Mouse (Mus musculus) CH12.LX (cell line): ENCODE measurements around the gene March6. TPM values are rescaled to one million over a fixed set of nuclear protein-coding genes. Genes with fewer than 3 reads are reported as not detected.

ENCODE experiments used
- DNase-seq: peaks from one replicate; pipeline ENCODE4 v3.0.0-alpha.2; 2013; ENCODE audit errors: extremely low read depth
- H3K27ac ChIP-seq: 2 replicates; pipeline ENCODE4 v1.5.1; 2012; ENCODE audit warnings: low read depth, mild to moderate bottlenecking, control low read depth, moderate library complexity; ENCODE audit not compliant: insufficient read depth
- H3K27me3 ChIP-seq: replicated peaks from 2 replicates; pipeline ENCODE3; 2012; ENCODE audit warnings: inconsistent platforms
- H3K36me3 ChIP-seq, 2 experiments: replicated peaks in 1 of 2; 2 replicates each; pipeline versions ENCODE3 to v1.6.1; 2012; ENCODE audit warnings: inconsistent platforms in 1 of 2, low read length in 1 of 2, mild to moderate bottlenecking in 1 of 2, mixed read lengths in 1 of 2, moderate library complexity in 1 of 2; ENCODE audit not compliant: control insufficient read depth in 1 of 2, insufficient read depth in 1 of 2
- H3K4me1 ChIP-seq, 2 experiments: 2 replicates each; pipeline ENCODE4 v1.6.1; 2012; ENCODE audit warnings: inconsistent platforms in 1 of 2, moderate library complexity in 1 of 2; ENCODE audit not compliant: insufficient read depth in 2 of 2, control insufficient read depth in 1 of 2
- H3K4me2 ChIP-seq: 2 replicates; pipeline ENCODE4 v1.6.1; 2012; ENCODE audit warnings: low read depth, mild to moderate bottlenecking, control low read depth; ENCODE audit not compliant: poor library complexity, insufficient read depth, severe bottlenecking
- H3K4me3 ChIP-seq, 3 experiments: fragments of 150-350 bp in 1 of 3; sonication (generic) in 1 of 3; replicated peaks in 1 of 3; 2 replicates each; pipeline versions ENCODE3 to v1.5.1; 2011 to 2012; ENCODE audit warnings: low read depth in 2 of 3, low read length in 2 of 3, mild to moderate bottlenecking in 2 of 3, moderate library complexity in 2 of 3, control low read depth in 1 of 3, improper control_type of control experiment in 1 of 3, inconsistent platforms in 1 of 3, mixed read lengths in 1 of 3; ENCODE audit not compliant: poor library complexity in 1 of 3
- H3K79me2 ChIP-seq: replicated peaks from 2 replicates; pipeline ENCODE4 v1.6.1; 2012; ENCODE audit warnings: mild to moderate bottlenecking, moderate library complexity; ENCODE audit not compliant: control insufficient read depth, poor library complexity, insufficient read depth, severe bottlenecking; ENCODE audit errors: extremely low read depth
- H3K9ac ChIP-seq: 2 replicates; pipeline ENCODE4 v1.6.1; 2012; ENCODE audit warnings: low read depth, mild to moderate bottlenecking, control low read depth, moderate library complexity; ENCODE audit not compliant: insufficient read depth
- H3K9me3 ChIP-seq: replicated peaks from 2 replicates; pipeline ENCODE3; 2012; ENCODE audit warnings: low read length, inconsistent platforms, mixed read lengths
- BHLHE40 ChIP-seq: IDR thresholded peaks from 2 replicates; pipeline ENCODE4 v1.6.1; 2011; ENCODE audit warnings: mild to moderate bottlenecking, low read depth, low read length, improper control_type of control experiment
- EP300 ChIP-seq: IDR thresholded peaks from 2 replicates; pipeline ENCODE4 v1.6.1; 2011; ENCODE audit warnings: low read length, improper control_type of control experiment
- ETS1 ChIP-seq: conservative IDR thresholded peaks from 2 replicates; pipeline ENCODE4 v1.6.1; 2012; ENCODE audit warnings: low read depth, mild to moderate bottlenecking, inconsistent platforms, low read length, improper control_type of control experiment, moderate library complexity
- GABPA ChIP-seq: IDR thresholded peaks from 2 replicates; pipeline ENCODE4 v1.6.1; 2012; ENCODE audit warnings: low read depth, low read length, improper control_type of control experiment, inconsistent platforms; ENCODE audit not compliant: insufficient replicate concordance
- HCFC1 ChIP-seq: IDR thresholded peaks from 2 replicates; pipeline ENCODE4 v1.6.1; 2012; ENCODE audit warnings: low read depth, mild to moderate bottlenecking, inconsistent platforms, low read length, improper control_type of control experiment
- JUN ChIP-seq: IDR thresholded peaks from 2 replicates; pipeline ENCODE4 v1.6.1; 2011; ENCODE audit warnings: low read depth, mild to moderate bottlenecking, low read length, improper control_type of control experiment, moderate library complexity; ENCODE audit not compliant: insufficient read depth
- MEF2A ChIP-seq: IDR thresholded peaks from 2 replicates; pipeline ENCODE4 v1.6.1; 2014; ENCODE audit warnings: low read depth, mild to moderate bottlenecking, inconsistent platforms, low read length, improper control_type of control experiment, borderline replicate concordance
- PAX5 ChIP-seq: IDR thresholded peaks from 2 replicates; pipeline ENCODE4 v1.6.1; 2012; ENCODE audit warnings: low read length, inconsistent platforms, mixed read lengths
- POLR2AphosphoS2 ChIP-seq: IDR thresholded peaks from 2 replicates; pipeline ENCODE4 v1.6.1; 2011; ENCODE audit warnings: low read depth, low read length, improper control_type of control experiment
- TBP ChIP-seq: conservative IDR thresholded peaks from 2 replicates; pipeline ENCODE4 v1.6.1; 2011; ENCODE audit warnings: low read depth, low read length, improper control_type of control experiment
- ZC3H11A ChIP-seq: IDR thresholded peaks from 2 replicates; pipeline ENCODE4 v1.6.1; 2012; ENCODE audit warnings: low read depth, mild to moderate bottlenecking, inconsistent platforms, low read length, improper control_type of control experiment
- ZNF384 ChIP-seq: IDR thresholded peaks from 2 replicates; pipeline ENCODE4 v1.6.1; 2012; ENCODE audit warnings: low read depth, low read length, improper control_type of control experiment, inconsistent platforms
- dilution Hi-C: fragments of 300-500 bp; cut with MboI; formaldehyde crosslinking; loops from 2 replicates; pipeline ENCODE4 v1.14.3; 2020; ENCODE audit warnings: low sequenced_read_pairs; ENCODE audit not compliant: extremely low pct_unique_long_range_greater_than_20kb, extremely low pct_ligation_motif_present
- in situ Hi-C: fragments of 300-500 bp; cut with MboI; formaldehyde crosslinking; loops from 3 replicates; pipeline ENCODE4 v1.14.3; 2019; ENCODE audit warnings: low sequenced_read_pairs, low pct_ligation_motif_present, low pct_unique_long_range_greater_than_20kb, mixed read lengths
- polyA plus RNA-seq: library from polyadenylated mRNA; unstranded; fragments of >175 nt; gene quantifications from 2 replicates; pipeline ENCODE4 v1.2.1, GENCODE M21; 2012; ENCODE audit warnings: low read depth; ENCODE audit not compliant: insufficient read length
- total RNA-seq, 2 experiments: library from RNA; depleted of rRNA; stranded (reverse); fragments of 300-350 nt in 1 of 2; fragments of >200 nt in 1 of 2; gene quantifications; 2 replicates each; pipeline ENCODE4 v1.2.3; 2012 to 2014

The March6 gene
- total and polyA plus RNA-seq, 3 experiments, result 18.3 to 41.4 (median 29.1) TPM

DNA sequence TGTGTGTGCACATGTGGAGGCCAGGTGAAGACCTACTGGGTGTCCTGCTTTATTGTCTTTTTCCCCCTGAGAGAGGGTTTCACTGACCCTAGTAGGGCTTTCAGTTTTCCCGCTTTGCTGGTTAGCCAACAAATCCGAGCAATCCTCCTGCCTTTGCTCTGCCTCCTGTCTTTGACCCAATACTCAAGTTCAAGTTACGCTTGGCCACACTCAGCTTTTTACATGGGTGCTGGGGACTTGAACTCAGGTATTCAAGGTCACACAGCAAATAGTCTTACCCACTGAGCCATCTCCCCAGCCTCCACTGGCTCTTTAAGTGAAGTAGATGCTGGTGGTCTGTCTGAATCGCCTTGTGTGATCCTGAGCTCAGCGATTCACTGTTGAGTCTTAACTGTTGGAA, 124.0 kb downstream of the March6 start:
- no peaks in the 10 kb centered on the region for H3K9me3 ChIP-seq

More for the DNA sequence above, 124.0 kb downstream of the March6 start:
- Histone ChIP-seq H3K36me3 (no peaks in the 10 kb centered on the region), H3K4me1 (peaks cover 14 to 24% of the 10 kb centered on the region in 2 experiments), H3K9ac (no peak overlapping the region), H3K4me3 (no peak overlapping the region), H3K4me2 (no peak overlapping the region), H3K27ac (no peak overlapping the region), H3K79me2 (no peaks in the 10 kb centered on the region), H3K27me3 (no peaks in the 10 kb centered on the region)
- DNase-seq, result no peak
- TF ChIP-seq MEF2A (no peak), JUN (no peak), EP300 (no peak), TBP (no peak), ZNF384 (no peak), ETS1 (no peak), ZC3H11A (no peak), POLR2AphosphoS2 (no peak), PAX5 (no peak), HCFC1 (no peak), BHLHE40 (no peak), GABPA (no peak)
- dilution Hi-C loops (no loop called here), in situ Hi-C loops (no loop called here)

Other genes with a start within 250 kb of the March6 start
- 38.1 and 50.0 TPM in 2 replicates for gene Ankrd33b, start 163.3 kb downstream of the March6 start, total RNA-seq (2012; rRNA removed)
- gene Ankrd33b, start 163.3 kb downstream of the March6 start, total RNA-seq (2014; rRNA removed), result 69.1 and 69.6 TPM in 2 replicates
- gene Ankrd33b, start 163.3 kb downstream of the March6 start, polyA plus RNA-seq, result 55.3 and 60.3 TPM in 2 replicates
- 2.1 and 2.9 TPM in 2 replicates for gene Ropn1l, start 77.3 kb downstream of the March6 start, total RNA-seq (2012; rRNA removed)
- gene Ropn1l, start 77.3 kb downstream of the March6 start, total RNA-seq (2014; rRNA removed), result 2.0 and 2.6 TPM in 2 replicates
- 1.1 and 1.7 TPM in 2 replicates for gene Ropn1l, start 77.3 kb downstream of the March6 start, polyA plus RNA-seq
- gene Cmbl, start 34.3 kb upstream of the March6 start, total RNA-seq (2012; rRNA removed), result not detected in 2 replicates
- not detected in 2 replicates for gene Cmbl, start 34.3 kb upstream of the March6 start, total RNA-seq (2014; rRNA removed)
- gene Cmbl, start 34.3 kb upstream of the March6 start, polyA plus RNA-seq, result 0.27 TPM in 1 of 2 replicates, not detected in the other
- gene Cct5, start 70.8 kb upstream of the March6 start, total RNA-seq (2012; rRNA removed), result 883 and 996 TPM in 2 replicates
- gene Cct5, start 70.8 kb upstream of the March6 start, total RNA-seq (2014; rRNA removed), result 1,445 and 1,471 TPM in 2 replicates
- 858 and 964 TPM in 2 replicates for gene Cct5, start 70.8 kb upstream of the March6 start, polyA plus RNA-seq
- 33.8 TPM in 2 replicates for gene Fam173b, start 70.8 kb upstream of the March6 start, total RNA-seq (2012; rRNA removed)
- gene Fam173b, start 70.8 kb upstream of the March6 start, total RNA-seq (2014; rRNA removed), result 32.1 and 37.7 TPM in 2 replicates
- 24.5 and 25.8 TPM in 2 replicates for gene Fam173b, start 70.8 kb upstream of the March6 start, polyA plus RNA-seq